Mouse (Mus musculus) liver, adult 2 months (tissue): ENCODE measurements around the gene Defb19.
A peak's percentile ranks its signal among the peaks of the same experiment; 100 is the strongest.

ENCODE experiments used
- CTCF ChIP-seq: fragments of 200-500 bp; IDR thresholded peaks from 2 replicates; pipeline ENCODE4 v1.5.1; 2011; ENCODE audit warnings: low read depth, low read length, control low read depth
- POLR2A ChIP-seq: fragments of 200-500 bp; IDR thresholded peaks from 2 replicates; pipeline ENCODE4 v1.6.1; 2011; ENCODE audit warnings: low read length, control low read depth; ENCODE audit not compliant: insufficient read depth; ENCODE audit errors: extremely low read depth

DNA sequence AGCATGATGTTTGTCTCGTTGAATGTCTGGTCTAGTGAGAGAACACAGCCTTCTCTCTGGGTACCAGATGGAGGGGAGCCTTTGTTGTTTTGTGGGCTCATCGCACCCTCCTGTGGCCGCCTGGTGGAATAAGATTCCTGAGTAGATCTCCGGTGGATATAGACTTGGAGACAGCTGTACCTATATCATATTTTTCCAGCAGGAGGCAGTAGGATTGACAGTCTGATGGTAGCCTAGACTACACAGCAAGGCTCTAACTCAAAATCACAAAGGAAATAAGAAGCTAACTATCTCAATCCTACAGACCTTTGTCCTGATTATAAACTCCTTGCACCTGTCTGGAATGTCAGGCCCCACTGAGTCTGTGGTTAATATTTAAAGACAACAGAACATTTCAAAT, 35.4 kb downstream of the Defb19 start:
- no peak for TF ChIP-seq POLR2A
- TF ChIP-seq CTCF = peak; percentile 39
